Mouse (Mus musculus): ENCODE results near the gene Timp2.

Timp2 gene

DNA sequence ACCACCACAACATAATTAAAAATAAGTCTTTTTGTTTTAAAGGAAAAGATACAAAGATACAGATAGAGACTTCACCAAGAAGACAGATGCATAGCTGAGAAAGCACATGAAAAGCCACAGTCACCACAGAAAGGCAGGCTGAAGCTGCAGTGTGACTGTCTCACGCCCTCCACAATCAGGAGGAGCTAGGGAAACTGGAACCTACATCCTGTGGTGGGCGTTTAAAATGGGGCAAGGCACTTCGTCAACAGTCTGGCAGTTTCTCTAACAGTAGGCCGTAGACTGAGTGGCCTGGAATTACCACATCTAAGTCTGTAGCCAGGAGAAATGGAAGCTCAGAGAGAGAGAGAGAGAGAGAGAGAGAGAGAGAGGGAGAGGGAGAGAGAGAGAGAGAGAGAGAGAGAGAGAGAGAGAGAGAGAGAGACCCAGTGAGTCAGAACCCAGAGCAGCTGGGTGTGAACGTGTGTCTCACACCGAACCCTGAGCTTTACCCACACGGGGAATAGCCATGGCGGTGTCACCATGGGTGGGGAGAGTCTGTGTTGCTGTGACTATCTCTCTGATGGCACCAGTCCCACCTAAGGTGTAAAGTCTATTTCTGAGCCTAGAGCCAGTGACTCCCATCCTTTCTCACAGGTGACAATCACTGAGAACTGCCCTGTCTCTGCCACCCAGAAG, 17.9 kb downstream of the Timp2 start:
- DNase-seq (ENCODE audit: low read depth, low spot score), result no peak

DNA sequence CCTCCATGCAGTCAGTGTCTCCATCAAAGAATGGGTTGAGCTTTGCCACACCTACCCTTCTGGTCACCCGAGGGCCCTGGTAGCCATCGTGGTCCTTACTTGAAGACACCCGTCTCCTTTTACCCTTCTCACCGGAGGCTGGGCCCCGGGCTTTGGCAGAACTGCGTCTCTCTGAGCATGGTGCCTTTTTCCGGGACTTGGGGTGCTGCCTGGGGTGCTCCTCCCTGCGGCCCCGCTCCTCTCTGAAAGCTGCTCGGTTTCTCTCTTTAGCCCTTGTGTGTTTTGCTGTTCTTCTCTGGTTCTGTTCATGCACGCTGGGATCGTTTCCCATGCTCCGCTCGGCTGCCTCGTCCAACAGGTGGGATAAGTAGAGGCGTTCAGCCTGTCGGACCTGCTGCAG, 22.1 kb downstream of the Timp2 start:
- no peak for DNase-seq (ENCODE audit: low read depth, low spot score)

DNA sequence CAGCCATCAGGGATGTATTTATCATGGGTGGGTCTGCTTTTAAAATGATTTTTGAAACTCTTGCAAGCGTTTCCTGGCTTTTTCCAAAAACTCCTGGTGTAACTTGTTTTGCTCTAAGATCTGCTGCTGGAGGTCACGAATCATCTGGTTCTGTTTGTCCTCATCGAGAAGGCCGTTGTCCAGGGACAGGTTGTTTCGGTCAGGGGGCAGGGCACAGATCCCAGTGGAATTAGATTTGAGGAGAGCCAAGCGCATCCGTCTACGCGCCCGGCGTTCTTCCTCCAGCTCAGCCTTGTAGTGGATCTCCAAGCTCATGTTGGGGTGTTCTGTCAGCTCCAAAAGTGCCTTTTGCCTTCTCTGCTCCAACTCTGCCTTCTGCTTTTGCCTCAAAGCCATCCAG, 23.2 kb downstream of the Timp2 start:
- DNase-seq (ENCODE audit: low read depth, low spot score), result no peak

DNA sequence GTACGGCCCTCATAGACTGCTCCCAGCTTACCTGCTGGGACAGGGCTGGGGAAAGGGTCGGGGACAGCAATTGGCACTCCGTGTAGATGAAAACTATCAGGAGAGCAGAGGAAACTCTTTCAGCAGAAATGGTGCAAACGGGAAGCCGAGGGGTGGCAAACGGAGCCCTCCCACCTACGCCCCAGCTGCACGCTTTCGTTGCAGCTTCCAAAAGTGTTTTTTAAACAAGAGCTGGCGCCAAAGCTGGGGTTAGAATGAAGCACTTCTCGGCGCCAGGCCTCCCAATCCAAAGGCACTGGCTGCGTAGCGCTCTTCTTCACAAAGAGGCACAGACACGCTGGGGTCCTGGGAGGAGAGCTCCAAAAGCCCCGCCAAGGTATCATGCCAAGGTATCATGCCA, 24.8 kb downstream of the Timp2 start:
- no peak for DNase-seq (ENCODE audit: low read depth, low spot score)

DNA sequence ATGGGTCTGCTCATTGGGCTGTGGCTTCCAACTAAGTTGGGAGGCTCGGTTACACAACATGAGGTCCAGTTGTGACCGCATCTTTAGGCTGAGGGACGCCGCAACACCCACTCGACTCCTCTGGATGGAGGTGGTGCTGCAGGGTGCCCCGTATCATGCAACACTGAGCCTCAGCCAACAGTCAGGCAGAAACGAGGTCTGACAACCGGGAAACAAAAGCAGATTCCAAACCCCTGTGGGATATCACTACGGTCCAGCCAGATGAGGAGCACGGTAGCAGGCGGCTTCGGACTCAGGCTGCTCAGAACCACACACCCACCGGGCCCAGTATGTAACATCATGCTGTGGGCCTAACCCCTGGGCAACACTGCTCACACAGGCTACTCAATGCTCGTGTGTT, 25.2 kb downstream of the Timp2 start:
- no peak for DNase-seq (ENCODE audit: low read depth, low spot score)

DNA sequence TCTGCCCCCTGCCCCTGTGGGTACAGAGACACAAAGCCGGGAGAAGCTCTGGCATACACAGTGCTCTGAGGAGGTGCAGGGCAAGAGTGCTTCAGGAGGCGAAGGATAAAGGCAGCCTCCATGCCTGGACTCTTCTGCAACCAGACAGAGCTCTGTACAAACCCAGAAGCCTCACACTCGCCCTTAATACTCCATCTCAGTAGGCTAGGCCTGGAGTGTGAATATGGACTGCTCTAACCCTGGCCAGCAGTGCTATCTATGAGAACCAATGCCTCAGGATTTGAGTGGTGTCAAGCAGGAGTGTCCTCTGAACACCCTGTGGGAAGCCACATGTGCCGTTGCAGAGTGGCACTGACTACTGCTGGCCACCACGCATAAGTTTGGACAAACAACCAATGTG, 26.6 kb downstream of the Timp2 start:
- DNase-seq (ENCODE audit: low read depth, low spot score), result no peak

DNA sequence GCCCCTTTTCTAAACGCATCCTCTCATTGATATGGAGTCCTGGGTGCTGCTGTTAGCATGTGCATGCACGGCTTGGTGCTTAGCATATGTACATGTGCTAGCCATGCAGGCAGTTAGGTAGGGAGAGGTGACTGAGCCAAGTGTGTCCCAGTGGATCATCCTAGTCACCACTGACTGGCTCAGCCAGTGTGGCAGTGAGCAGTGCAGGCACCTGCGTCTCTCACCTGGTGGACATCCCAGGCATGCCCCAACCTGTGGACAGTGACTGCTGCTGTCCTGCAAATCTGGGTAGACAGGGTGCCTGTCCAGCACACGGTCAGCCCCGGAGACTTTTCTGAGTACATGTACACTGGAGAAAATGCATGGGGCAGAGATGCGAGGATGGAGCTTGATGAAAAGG, 27.0 kb downstream of the Timp2 start:
- no peak for DNase-seq (ENCODE audit: low read depth, low spot score)

DNA sequence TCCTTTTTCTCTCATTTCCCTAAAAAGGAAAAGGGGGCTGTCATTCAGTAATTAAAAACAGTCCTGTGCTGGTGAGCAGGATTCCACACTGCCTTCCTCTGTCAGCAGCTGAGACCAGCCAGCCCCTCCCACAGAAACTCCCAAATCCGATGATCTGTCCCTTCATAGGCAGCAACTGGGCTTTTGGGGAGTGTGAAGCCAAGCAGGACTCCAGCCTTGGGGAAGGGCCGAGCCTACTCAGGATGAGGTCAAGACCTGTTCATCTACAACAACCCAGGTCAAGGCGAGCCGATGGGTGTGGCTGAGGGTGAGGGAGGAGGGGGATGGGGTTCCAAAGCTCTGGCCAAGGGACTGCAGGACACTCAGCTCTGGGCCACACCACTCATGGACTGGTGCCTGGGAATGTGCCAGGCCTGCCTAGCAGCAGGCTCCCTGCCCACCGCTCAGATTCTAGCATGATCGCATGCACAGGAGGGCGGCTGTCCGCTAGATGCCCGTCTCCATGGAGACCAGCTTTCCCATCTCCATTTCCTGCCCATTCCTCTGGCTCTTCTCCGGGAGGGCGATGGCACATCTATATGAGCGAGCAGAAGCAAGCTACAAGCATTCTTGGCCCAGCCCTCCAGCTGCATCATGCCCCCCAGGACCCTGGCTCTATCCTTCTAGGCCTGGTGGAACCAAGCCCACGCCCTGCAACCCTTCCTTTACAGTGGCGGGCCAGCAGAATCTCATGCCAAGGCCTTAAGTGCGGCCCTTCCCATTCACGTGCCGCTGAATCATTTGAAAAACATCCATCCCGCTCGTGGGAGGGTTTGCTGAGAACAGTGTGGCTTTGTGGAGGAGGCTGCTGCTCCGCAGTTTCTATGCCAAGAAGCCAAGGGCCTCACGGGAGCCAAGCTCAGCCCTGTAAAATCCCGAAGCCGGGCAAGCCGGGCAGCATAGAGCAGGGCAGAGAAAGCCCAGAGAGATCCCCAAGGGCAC, 28.3 kb downstream of the Timp2 start:
- peak; percentile 30 for DNase-seq (ENCODE audit: low read depth, low spot score)

DNA sequence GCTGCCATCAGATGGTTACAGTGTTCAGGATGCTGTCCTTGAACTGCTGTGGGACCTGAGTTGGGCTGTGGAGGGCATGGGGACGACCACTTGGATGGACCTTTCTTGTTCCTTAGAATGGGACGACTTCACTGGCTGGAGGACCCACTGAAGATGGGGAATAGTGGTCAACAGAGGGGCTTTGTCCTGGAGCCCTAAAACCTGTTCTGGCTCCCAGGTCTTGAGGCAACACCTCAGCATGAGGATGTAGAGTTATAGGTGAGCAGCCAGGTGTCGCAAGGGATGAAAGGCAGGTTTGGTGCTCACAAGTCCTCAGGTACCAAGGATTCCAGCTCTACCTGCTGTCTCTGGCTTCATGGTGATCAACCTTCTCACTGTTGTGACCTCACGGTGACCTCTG, 29.0 kb downstream of the Timp2 start:
- no peak for DNase-seq (ENCODE audit: low read depth, low spot score)

DNA sequence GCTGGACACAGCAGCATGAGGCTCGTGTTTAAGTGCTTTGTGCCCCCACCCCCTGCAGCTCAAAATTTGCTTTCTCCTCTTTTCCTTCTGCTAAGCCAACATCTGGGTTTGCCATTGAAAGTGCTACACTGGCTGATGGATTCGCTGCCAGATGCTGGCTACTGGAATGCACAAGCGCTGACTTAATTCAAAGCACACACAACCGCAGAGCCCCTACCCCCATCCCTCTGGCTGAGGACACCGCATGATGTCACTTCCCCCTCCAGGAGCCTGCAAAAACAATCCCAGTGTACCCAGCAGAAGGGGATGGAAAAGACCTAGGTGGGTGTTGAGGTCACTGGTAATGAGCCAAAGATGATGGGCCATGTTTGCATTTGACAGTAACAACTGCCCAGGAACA, 31.0 kb downstream of the Timp2 start:
- no peak for DNase-seq (ENCODE audit: low read depth, low spot score)

DNA sequence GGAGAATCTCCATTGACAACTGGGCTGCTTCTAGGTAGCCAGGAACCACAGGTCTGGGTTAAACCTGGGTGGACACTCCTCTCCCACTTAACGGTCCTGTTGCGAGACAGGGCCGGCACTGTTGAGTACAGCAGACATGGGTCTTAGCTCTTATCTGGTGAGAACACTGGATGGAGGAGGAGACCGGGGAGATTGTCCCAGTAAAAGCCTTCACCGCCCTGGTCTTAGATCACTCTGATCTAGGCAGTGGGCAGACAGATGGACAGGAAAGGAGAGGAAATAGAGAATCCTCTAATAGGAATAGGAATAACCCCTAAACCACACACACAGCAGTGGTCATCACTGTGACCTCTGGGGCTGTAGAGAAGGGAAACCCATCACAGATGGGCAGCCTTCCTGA, 31.6 kb downstream of the Timp2 start:
- no peak for DNase-seq (ENCODE audit: low read depth, low spot score)

DNA sequence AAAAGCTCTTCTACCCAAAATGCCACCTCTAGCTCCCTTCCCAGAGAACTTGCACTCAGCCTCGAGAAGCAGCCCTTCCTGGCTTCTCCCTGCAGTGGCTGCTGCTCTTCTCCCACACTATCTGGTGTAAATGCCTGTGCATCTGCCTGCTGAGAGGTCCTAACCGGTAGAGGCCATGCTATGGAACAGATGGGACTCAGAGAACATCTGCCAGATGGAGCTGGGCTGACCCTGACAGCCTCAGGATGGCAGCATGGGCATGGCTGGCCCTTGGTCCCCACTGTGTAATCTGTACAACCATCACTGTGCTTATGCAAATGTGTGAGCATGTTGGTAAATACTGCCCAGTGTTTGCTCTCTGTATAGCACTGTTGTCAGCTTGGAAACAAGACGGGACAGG, 32.9 kb downstream of the Timp2 start:
- no peak for DNase-seq (ENCODE audit: low read depth, low spot score)

DNA sequence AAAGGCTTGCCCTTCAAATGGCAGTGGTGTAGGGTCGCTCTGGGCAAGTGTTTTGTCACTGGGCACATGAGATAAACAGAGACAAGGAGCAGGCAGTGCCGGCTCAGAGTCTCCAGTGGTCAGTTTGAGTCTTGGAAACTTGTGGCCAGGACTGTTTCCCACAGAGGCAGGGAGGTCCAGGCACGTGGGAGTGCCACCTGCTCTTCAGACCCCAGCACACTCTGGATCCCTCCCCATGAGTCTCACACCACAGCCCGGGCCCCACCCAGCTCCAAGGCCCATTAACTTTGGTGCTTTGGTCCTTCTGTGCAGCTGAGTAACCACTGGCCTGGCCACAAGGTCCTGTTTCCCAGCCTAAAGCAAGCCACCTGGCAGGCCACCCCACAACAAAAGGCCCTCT, 33.6 kb downstream of the Timp2 start:
- DNase-seq (ENCODE audit: low read depth, low spot score), result no peak

DNA sequence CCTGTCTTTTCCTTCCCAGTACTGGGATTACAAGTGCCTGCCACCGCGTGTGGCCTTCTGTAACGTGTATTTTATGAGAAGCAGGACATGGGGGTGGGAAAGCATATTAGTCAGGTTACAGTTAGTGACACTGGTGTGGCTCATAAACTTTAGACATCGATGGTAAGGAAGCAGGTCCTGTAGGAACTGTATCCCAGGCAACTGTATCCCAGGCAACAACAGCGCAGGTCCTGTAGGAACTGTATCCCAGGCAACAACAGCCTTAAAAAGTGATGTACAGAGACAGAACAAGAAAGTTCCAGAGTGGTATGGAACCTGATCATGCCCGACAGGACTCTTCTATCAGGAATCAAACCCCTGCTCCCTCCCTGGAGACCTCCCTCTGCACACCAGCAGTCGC, 34.0 kb downstream of the Timp2 start:
- no peak for DNase-seq (ENCODE audit: low read depth, low spot score)

DNA sequence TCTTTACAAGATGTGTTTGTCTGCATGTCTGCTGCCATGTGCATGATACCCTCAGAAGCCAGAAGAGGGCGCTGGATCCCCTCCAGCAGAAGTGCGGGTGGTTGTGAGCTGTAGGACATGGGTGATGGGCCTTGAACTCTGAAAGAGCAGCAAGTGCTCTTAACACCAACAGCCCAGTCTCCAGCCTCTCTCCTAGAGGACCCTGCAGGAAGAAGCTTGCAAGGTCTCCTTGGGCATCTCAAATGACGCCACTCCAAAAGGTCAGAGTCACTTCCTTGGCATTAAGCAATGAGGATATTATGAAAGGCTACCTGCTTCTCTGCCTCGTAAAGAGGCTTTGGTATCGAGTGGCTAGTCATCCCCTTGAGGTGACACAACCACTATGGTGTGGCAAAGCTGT, 36.9 kb downstream of the Timp2 start:
- peak; percentile 74 for DNase-seq (ENCODE audit: low read depth, low spot score)

DNA sequence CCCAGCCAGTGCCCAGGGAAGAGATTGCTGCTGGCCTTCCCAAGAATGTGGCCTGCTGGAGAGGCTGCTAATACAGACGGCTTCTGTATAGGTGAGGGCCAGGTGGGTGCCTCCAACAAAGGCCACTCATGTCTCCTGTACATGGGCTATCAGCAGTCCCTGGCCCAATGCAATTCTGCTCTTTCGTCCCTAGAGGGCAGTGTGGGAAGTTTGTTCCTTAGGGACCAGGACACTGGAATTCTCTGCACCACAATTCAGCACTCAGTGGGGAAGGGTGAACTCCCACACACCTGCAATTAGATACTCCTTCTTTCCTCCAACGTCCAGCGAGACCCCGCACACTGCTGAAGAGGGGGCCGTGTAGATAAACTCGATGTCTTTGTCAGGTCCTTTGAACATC, 38.4 kb downstream of the Timp2 start:
- peak; percentile 79 for DNase-seq (ENCODE audit: low read depth, low spot score)

DNA sequence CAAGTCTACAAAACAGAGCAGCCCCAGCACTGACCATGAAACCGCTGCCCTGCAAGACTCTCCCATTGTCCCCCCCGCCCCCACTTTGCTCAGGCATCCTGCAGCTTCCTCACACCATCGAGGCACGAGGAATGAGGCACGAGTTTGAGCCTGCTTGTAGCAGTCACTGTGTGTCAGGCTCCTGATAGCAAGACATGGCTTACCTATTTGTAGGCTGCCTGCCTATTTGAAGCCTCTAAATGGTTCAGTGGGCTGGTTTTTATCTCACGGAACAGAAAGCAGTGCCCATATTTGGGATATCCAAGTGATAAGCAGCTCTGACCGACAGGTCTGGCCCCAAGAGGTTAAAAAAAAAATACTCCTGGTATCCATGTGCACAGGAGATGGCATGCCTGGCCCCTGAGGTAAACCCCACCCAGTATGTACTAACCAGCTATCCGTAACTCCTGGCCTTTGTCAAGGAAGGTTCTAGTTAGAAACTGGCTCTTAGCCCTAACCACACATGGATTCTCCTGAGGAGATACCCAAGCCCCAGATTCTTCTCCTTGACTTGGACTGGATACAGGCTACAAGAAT, 39.2 kb downstream of the Timp2 start:
- no peak for DNase-seq (ENCODE audit: low read depth, low spot score)

DNA sequence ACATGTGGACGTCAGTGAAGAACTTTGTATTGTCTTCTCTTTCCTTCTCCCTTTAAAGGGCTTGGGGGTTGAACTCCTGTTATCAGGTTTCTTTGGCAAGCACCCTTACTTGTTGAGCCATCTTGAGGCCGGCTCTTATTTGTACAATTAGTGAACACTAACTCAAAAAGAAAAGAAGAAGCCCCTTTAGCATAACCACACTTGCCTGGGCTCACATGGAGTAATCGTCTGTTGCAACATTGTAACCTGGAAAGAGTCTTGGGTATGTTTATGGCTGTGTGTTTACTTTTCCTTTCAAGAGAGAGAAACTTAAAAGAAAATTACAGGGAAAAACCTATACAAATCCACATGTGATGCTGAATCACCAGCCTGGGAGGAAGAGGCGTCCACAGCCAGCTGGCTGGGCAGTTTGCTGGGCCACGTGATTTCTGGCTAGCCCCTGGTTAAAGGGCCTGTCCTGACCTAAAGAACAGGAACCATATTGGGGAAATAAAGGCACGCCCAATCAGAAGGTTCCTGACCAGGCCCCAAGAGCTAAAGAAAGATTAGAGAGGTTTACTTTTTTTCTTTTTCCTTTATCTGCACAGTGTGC, 43.3 kb downstream of the Timp2 start:
- no peak for DNase-seq (ENCODE audit: low read depth, low spot score)

DNA sequence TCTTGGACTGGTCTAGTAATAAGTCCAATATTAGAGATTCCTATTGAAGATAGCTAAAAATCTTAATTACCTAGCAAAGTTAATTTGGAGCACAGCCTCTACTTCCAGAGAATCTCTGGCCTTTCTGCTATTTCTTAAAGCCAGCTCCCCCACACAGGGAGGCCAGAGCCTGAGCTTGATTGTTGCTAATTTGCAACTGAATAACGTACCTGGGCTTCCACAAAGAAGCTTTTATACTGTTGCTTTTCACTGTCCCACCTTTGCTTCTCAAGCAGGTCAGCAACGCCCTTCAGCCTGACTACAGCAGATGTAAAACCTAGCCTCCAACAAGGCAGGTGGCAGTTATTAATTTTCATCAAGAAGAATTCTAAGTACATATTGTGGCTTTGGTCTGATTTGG, 47.6 kb downstream of the Timp2 start:
- peak; percentile 85 for DNase-seq (ENCODE audit: low read depth, low spot score)

DNA sequence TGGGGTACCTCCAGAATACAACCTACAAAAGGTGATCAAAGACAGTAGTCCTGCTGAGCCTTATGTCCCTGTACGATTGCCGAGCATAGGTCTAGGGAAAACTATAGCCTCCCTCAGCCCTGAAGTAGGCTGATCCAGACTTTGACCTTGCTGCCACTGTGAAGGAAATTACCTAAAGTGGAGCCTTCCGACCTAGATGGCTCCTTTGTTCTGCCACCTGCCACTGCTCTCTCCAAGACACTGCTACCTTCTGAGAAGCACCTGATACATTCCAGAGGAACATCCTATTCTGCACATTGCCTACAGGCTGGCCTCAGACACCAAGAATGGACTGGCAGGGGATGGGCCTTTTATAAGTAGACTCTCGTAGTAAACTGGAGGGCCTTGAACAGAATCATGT, 51.6 kb downstream of the Timp2 start:
- DNase-seq (ENCODE audit: low read depth, low spot score), result peak; percentile 77

DNA sequence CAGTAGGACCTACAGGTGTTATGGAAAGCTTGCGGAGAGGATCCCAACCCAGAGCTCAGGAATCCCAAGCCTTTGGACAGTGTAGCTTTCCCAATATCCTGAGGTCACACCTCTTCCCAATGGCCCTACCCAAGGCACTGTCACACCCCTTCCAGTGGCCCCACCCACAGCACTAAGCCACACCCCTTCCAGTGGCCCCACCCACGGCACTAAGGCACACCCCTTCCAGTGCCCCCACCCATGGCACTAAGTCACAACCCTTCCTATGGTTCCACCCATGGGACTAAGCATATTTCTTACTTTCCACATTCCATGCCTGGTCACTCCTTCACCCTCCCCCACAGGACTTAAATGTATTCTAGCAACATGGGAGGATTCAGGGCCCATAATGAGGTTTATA, 56.7 kb downstream of the Timp2 start:
- DNase-seq (ENCODE audit: low read depth, low spot score), result peak; percentile 86

DNA sequence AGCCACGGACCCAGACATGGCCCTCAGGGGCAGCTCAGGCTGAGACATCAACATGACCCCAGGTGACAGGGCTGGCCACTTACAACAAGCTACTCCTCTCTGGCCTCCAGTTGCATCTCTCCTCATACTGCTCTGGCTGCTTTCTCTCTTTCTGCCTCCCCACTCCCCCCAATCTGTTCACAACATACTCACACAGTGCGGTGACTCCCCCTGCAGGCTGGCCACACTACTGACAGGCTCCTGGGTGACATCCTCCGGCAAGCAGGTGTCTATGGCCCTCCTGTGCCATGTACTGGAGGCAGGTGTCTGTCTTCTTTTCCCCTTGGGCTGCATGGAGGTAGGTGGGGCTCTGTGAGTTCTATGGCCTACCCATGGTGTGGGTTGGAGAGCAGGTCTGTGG, 57.6 kb downstream of the Timp2 start:
- peak; percentile 48 for DNase-seq (ENCODE audit: low read depth, low spot score)
